Mouse (Mus musculus) cortical plate, adult 2 months (tissue): ENCODE measurements at regions not wholly inside any gene's neighbourhood (a gene's known extent, or its start where the extent isn't known, plus 50 kb on each side); places are given as distances from the start of the nearest gene placed in this dataset.
A peak's percentile ranks its signal among the peaks of the same experiment; 100 is the strongest.

Source experiments
- CTCF ChIP-seq: fragments of 200-500 bp; IDR thresholded peaks from 2 replicates; pipeline ENCODE4 v1.5.1; 2011; ENCODE audit warnings: mild to moderate bottlenecking, control low read depth, low read length; ENCODE audit not compliant: insufficient read depth; ENCODE audit errors: extremely low read depth
- POLR2A ChIP-seq: fragments of 200-500 bp; IDR thresholded peaks from 2 replicates; pipeline ENCODE4 v1.6.1; 2011; ENCODE audit warnings: mild to moderate bottlenecking, low read length, control low read depth; ENCODE audit not compliant: insufficient read depth; ENCODE audit errors: extremely low read depth

GRCm38 (mm10) chr15:87365712-87366361 lies 178.3 kb upstream of the Fam19a5 start:
- TF ChIP-seq CTCF, result peak; percentile 39
- no peak for TF ChIP-seq POLR2A
